Mouse (Mus musculus): ENCODE results near the gene Tbkbp1. TPM values are rescaled to one million over a fixed set of nuclear protein-coding genes. Genes with fewer than 3 reads are reported as not detected.

Tbkbp1 gene
- total RNA-seq, 2 experiments from 2014 or later = 46.4 to 49.4 TPM

GRCm38 (mm10) chr11:97133270-97133669 is 18.0 kb downstream of the Tbkbp1 start:
- intact Hi-C loops (cut with DNase I) = no loop called here
- no peak for DNase-seq (ENCODE audit: low spot score in 2 of 2)

- intact Hi-C loops (cut with DNase I) = no loop called here
- no peak for DNase-seq (ENCODE audit: low spot score in 2 of 2)
Measured at GRCm38 (mm10) chr11:97132185-97132584, 19.1 kb downstream of the Tbkbp1 start.

GRCm38 (mm10) chr11:97131683-97132082 is 19.6 kb downstream of the Tbkbp1 start:
- DNase-seq (ENCODE audit: low spot score in 2 of 2) = no peak
- intact Hi-C loops (cut with DNase I) = no loop called here

GRCm38 (mm10) chr11:97130318-97130717 is 21.0 kb downstream of the Tbkbp1 start:
- no peak for DNase-seq (ENCODE audit: low spot score in 2 of 2)
- intact Hi-C loops (cut with DNase I) = no loop called here

- DNase-seq (ENCODE audit: low spot score in 2 of 2) = no peak
- intact Hi-C loops (cut with DNase I) = no loop called here
Measured at GRCm38 (mm10) chr11:97128956-97129355, 22.3 kb downstream of the Tbkbp1 start.

- intact Hi-C loops (cut with DNase I) = no loop called here
- DNase-seq (ENCODE audit: low spot score in 2 of 2) = no peak
Measured at GRCm38 (mm10) chr11:97127470-97128223, 23.6 kb downstream of the Tbkbp1 start.

GRCm38 (mm10) chr11:97126645-97127468 is 24.4 kb downstream of the Tbkbp1 start:
- DNase-seq (ENCODE audit: low spot score in 2 of 2) = no peak
- intact Hi-C loops (cut with DNase I) = no loop called here

GRCm38 (mm10) chr11:97124266-97125036 is 26.8 kb downstream of the Tbkbp1 start:
- DNase-seq (ENCODE audit: low spot score in 2 of 2) = no peak
- intact Hi-C loops (cut with DNase I) = no loop called here

- DNase-seq (ENCODE audit: low spot score in 2 of 2) = no peak
- intact Hi-C loops (cut with DNase I) = no loop called here
Measured at GRCm38 (mm10) chr11:97123282-97123890, 27.9 kb downstream of the Tbkbp1 start.

GRCm38 (mm10) chr11:97120641-97121040 is 30.7 kb downstream of the Tbkbp1 start:
- intact Hi-C loops (cut with DNase I) = no loop called here
- DNase-seq (ENCODE audit: low spot score in 2 of 2) = no peak

- intact Hi-C loops (cut with DNase I) = no loop called here
- no peak for DNase-seq (ENCODE audit: low spot score in 2 of 2)
Measured at GRCm38 (mm10) chr11:97120221-97120620, 31.1 kb downstream of the Tbkbp1 start.

- intact Hi-C loops (cut with DNase I) = no loop called here
- no peak for DNase-seq (ENCODE audit: low spot score in 2 of 2)
Measured at GRCm38 (mm10) chr11:97115797-97116196, 35.5 kb downstream of the Tbkbp1 start.

- intact Hi-C loops (cut with DNase I) = no loop called here
Measured at GRCm38 (mm10) chr11:97114671-97115601, 36.4 kb downstream of the Tbkbp1 start, which contains the start of gene Tbx21. Gene Tbx21, minus strand, starts transcription at chr11:97115331.

GRCm38 (mm10) chr11:97112519-97113125 is 38.7 kb downstream of the Tbkbp1 start:
- intact Hi-C loops (cut with DNase I) = no loop called here
- DNase-seq (ENCODE audit: low spot score in 2 of 2) = no peak

More at GRCm38 (mm10) chr11:97114671-97115601, 36.4 kb downstream of the Tbkbp1 start, which contains the start of gene Tbx21:
- DNase-seq (ENCODE audit: low spot score in 2 of 2) = no peak

GRCm38 (mm10) chr11:97108976-97109375 is 42.3 kb downstream of the Tbkbp1 start:
- intact Hi-C loops (cut with DNase I) = no loop called here
- DNase-seq (ENCODE audit: low spot score in 2 of 2) = no peak

- no peak for DNase-seq (ENCODE audit: low spot score in 2 of 2)
- intact Hi-C loops (cut with DNase I) = no loop called here
Measured at GRCm38 (mm10) chr11:97104091-97104483, 47.2 kb downstream of the Tbkbp1 start.

- DNase-seq (ENCODE audit: low spot score in 2 of 2) = no peak
- intact Hi-C loops (cut with DNase I) = no loop called here
Measured at GRCm38 (mm10) chr11:97103163-97104090, 47.9 kb downstream of the Tbkbp1 start.

Data from left cerebral cortex, postnatal 14 days (tissue).